Mouse (Mus musculus): ENCODE measurements at regions not wholly inside any gene's neighbourhood (a gene's known extent, or its start where the extent isn't known, plus 50 kb on each side); places are given as distances from the start of the nearest gene placed in this dataset.

GRCm38 (mm10) chr4:107736866-107737265 is 52.8 kb upstream of the Dmrtb1 start:
- H3K36me3 ChIP-seq (ENCODE audit: control insufficient read depth, insufficient read depth), result no peaks in the 10 kb centered on the region
- 90% methylated on average over 8 of the region's 8 CpGs for WGBS
- TF ChIP-seq CTCF (IDR thresholded peaks at IDR 0.05; ENCODE audit: low read depth), result no peak

GRCm38 (mm10) chr4:107737907-107738306 is 53.9 kb upstream of the Dmrtb1 start:
- WGBS, result 4% methylated on average over 6 of the region's 6 CpGs
- H3K9ac ChIP-seq (ENCODE audit: low read depth, low read length), result no peak overlapping the region

More at GRCm38 (mm10) chr4:107736866-107737265, 52.8 kb upstream of the Dmrtb1 start:
- no peaks in the 10 kb centered on the region for H3K4me1 ChIP-seq (replicated peaks; ENCODE audit: control insufficient read depth, insufficient read depth, low read length)
- no peak for ATAC-seq
- no peak overlapping the region for H3K9ac ChIP-seq (ENCODE audit: low read depth, low read length)
- H3K27me3 ChIP-seq (replicated peaks; ENCODE audit: control insufficient read depth, insufficient read depth, low read length), result no peaks in the 10 kb centered on the region
- H3K4me2 ChIP-seq (replicated peaks; ENCODE audit: low read depth), result no peak overlapping the region
- no peak overlapping the region for H3K27ac ChIP-seq (ENCODE audit: low read depth, low read length)
- H3K4me3 ChIP-seq (ENCODE audit: low read depth, low read length), result no peak overlapping the region
- H3K9me3 ChIP-seq (ENCODE audit: control insufficient read depth), result no peaks in the 10 kb centered on the region

GRCm38 (mm10) chr4:107738776-107739175 is 54.7 kb upstream of the Dmrtb1 start:
- Histone ChIP-seq H3K36me3 (ENCODE audit: control insufficient read depth, insufficient read depth) (no peaks in the 10 kb centered on the region), H3K4me2 (replicated peaks; ENCODE audit: low read depth) (no peak overlapping the region), H3K9me3 (ENCODE audit: control insufficient read depth) (no peaks in the 10 kb centered on the region), H3K27ac (ENCODE audit: low read depth, low read length) (no peak overlapping the region), H3K27me3 (replicated peaks; ENCODE audit: control insufficient read depth, insufficient read depth, low read length) (no peaks in the 10 kb centered on the region), H3K9ac (ENCODE audit: low read depth, low read length) (no peak overlapping the region), H3K4me3 (ENCODE audit: low read depth, low read length) (no peak overlapping the region), H3K4me1 (replicated peaks; ENCODE audit: control insufficient read depth, insufficient read depth, low read length) (no peaks in the 10 kb centered on the region)
- no peak for TF ChIP-seq CTCF (IDR thresholded peaks at IDR 0.05; ENCODE audit: low read depth)
- WGBS, result 73% methylated on average over 9 of the region's 9 CpGs
- no peak for ATAC-seq

More at GRCm38 (mm10) chr4:107737907-107738306, 53.9 kb upstream of the Dmrtb1 start:
- ATAC-seq, result peak; percentile 71
- H3K4me3 ChIP-seq (ENCODE audit: low read depth, low read length), result no peak overlapping the region
- peak; percentile 97 for TF ChIP-seq CTCF (IDR thresholded peaks at IDR 0.05; ENCODE audit: low read depth)
- no peaks in the 10 kb centered on the region for H3K4me1 ChIP-seq (replicated peaks; ENCODE audit: control insufficient read depth, insufficient read depth, low read length)
- H3K4me2 ChIP-seq (replicated peaks; ENCODE audit: low read depth), result no peak overlapping the region
- H3K9me3 ChIP-seq (ENCODE audit: control insufficient read depth), result no peaks in the 10 kb centered on the region
- no peak overlapping the region for H3K27ac ChIP-seq (ENCODE audit: low read depth, low read length)
- no peaks in the 10 kb centered on the region for H3K36me3 ChIP-seq (ENCODE audit: control insufficient read depth, insufficient read depth)
- no peaks in the 10 kb centered on the region for H3K27me3 ChIP-seq (replicated peaks; ENCODE audit: control insufficient read depth, insufficient read depth, low read length)

- no peak overlapping the region for H3K9ac ChIP-seq (ENCODE audit: low read depth, low read length)
- no peak for TF ChIP-seq CTCF (IDR thresholded peaks at IDR 0.05; ENCODE audit: low read depth)
- no peaks in the 10 kb centered on the region for H3K9me3 ChIP-seq (ENCODE audit: control insufficient read depth)
- H3K27ac ChIP-seq (ENCODE audit: low read depth, low read length), result no peak overlapping the region
- whole genome bisulfite sequencing, result 75% methylated on average over 6 of the region's 6 CpGs
- no peaks in the 10 kb centered on the region for H3K4me1 ChIP-seq (replicated peaks; ENCODE audit: control insufficient read depth, insufficient read depth, low read length)
- no peak overlapping the region for H3K4me3 ChIP-seq (ENCODE audit: low read depth, low read length)
- ATAC-seq, result no peak
- no peaks in the 10 kb centered on the region for H3K27me3 ChIP-seq (replicated peaks; ENCODE audit: control insufficient read depth, insufficient read depth, low read length)
- no peak overlapping the region for H3K4me2 ChIP-seq (replicated peaks; ENCODE audit: low read depth)
- no peaks in the 10 kb centered on the region for H3K36me3 ChIP-seq (ENCODE audit: control insufficient read depth, insufficient read depth)
These were observed 55.9 kb upstream of the Dmrtb1 start for GRCm38 (mm10) chr4:107739789-107740405.

GRCm38 (mm10) chr4:107743646-107744045 is 58.4 kb upstream of the Lrp8 start:
- TF ChIP-seq CTCF (IDR thresholded peaks at IDR 0.05; ENCODE audit: low read depth), result no peak
- Histone ChIP-seq H3K36me3 (ENCODE audit: control insufficient read depth, insufficient read depth) (no peaks in the 10 kb centered on the region), H3K4me1 (replicated peaks; ENCODE audit: control insufficient read depth, insufficient read depth, low read length) (no peaks in the 10 kb centered on the region), H3K9me3 (ENCODE audit: control insufficient read depth) (no peaks in the 10 kb centered on the region), H3K4me3 (ENCODE audit: low read depth, low read length) (no peak overlapping the region), H3K9ac (ENCODE audit: low read depth, low read length) (no peak overlapping the region), H3K27ac (ENCODE audit: low read depth, low read length) (no peak overlapping the region), H3K4me2 (replicated peaks; ENCODE audit: low read depth) (no peak overlapping the region), H3K27me3 (replicated peaks; ENCODE audit: control insufficient read depth, insufficient read depth, low read length) (no peaks in the 10 kb centered on the region)
- ATAC-seq, result no peak
- 90% methylated on average over 2 of the region's 2 CpGs for WGBS

- Histone ChIP-seq H3K27ac (ENCODE audit: low read depth, low read length) (no peak overlapping the region), H3K27me3 (replicated peaks; ENCODE audit: control insufficient read depth, insufficient read depth, low read length) (no peaks in the 10 kb centered on the region), H3K9ac (ENCODE audit: low read depth, low read length) (no peak overlapping the region), H3K4me1 (replicated peaks; ENCODE audit: control insufficient read depth, insufficient read depth, low read length) (no peaks in the 10 kb centered on the region), H3K4me2 (replicated peaks; ENCODE audit: low read depth) (no peak overlapping the region), H3K9me3 (ENCODE audit: control insufficient read depth) (no peaks in the 10 kb centered on the region), H3K36me3 (ENCODE audit: control insufficient read depth, insufficient read depth) (no peaks in the 10 kb centered on the region), H3K4me3 (ENCODE audit: low read depth, low read length) (no peak overlapping the region)
- ATAC-seq, result no peak
- TF ChIP-seq CTCF (IDR thresholded peaks at IDR 0.05; ENCODE audit: low read depth), result no peak
- WGBS, result 55% methylated on average over 3 of the region's 3 CpGs
These were observed 55.7 kb upstream of the Lrp8 start for GRCm38 (mm10) chr4:107746366-107746765.
